9 mouse cellular contexts compared by ENCODE assay signal in genomic region chr14:102994662-102995561, GRCm38 (mm10). TPM values are rescaled to one million over a fixed set of nuclear protein-coding genes. Genes with fewer than 3 reads are reported as not detected.
DNase-seq lines count a peak whose midpoint lies in the region; ATAC-seq and TF ChIP-seq lines count a peak whose summit lies in the region.
"Had no signal": no experiment of that assay in that cellular context is flagged by ENCODE, and none has a peak within 500 bp of the region (broad histone marks: within the 10 kb centered on the region; RNA-seq: fewer than 3 reads in every experiment).

No protein-coding gene starts in this region.

- no peak overlapping the region for H3K27ac ChIP-seq in hindbrain, embryonic 14.5 days
- H3K27ac ChIP-seq: liver, embryonic 15.5 days had no signal

- H3K9ac ChIP-seq in hindbrain, embryonic 14.5 days, result no peak overlapping the region; the same call in 1 of the 2 replicates
- H3K9ac ChIP-seq: liver, embryonic 15.5 days had no signal

- no peak overlapping the region for H3K4me2 ChIP-seq in hindbrain, embryonic 14.5 days (replicated peaks)
- H3K4me2 ChIP-seq: liver, embryonic 15.5 days had no signal

- no peaks in the 10 kb centered on the region for H3K27me3 ChIP-seq in Patski
- H3K27me3 ChIP-seq in hindbrain, embryonic 14.5 days (ENCODE audit: control insufficient read depth, insufficient read depth, low read length), result no peaks in the 10 kb centered on the region
- H3K27me3 ChIP-seq: liver, embryonic 15.5 days had no signal

- POLR2A ChIA-PET in Patski (lab: Charles Lee), result no interaction called here

- no peak overlapping the region for H3K4me3 ChIP-seq in hindbrain, embryonic 14.5 days (replicated peaks; ENCODE audit: low read length)
- H3K4me3 ChIP-seq: liver, embryonic 15.5 days had no signal

- CTCF ChIA-PET in Patski (lab: Charles Lee), result interaction anchor here (1.0 to 3.0 kb wide), 7 partner anchors 8 to 1054 kb away, joined by 3 to 11 read pairs (median 5); no protein-coding TSS in a partner anchor

- WGBS in hindbrain, embryonic 14.5 days, result 17% methylated on average over 6 of the region's 6 CpGs

- no peak for DNase-seq in Patski (ENCODE audit: low read depth, low spot score)
- DNase-seq in cerebellum, adult 8-10 months, result peak; percentile 79
- peak; percentile 86 for DNase-seq in forelimb bud, embryonic 11.5 days (ENCODE audit: low read depth, low spot score)
- DNase-seq in hindbrain, embryonic 14.5 days (ENCODE audit: low spot score), result peak; percentile 94
- peak; percentile 86 to 88 for DNase-seq in layer of hippocampus, postnatal 10 days (ENCODE audit: low spot score in 2 of 2)
- peak; percentile 90 for DNase-seq in lung, postnatal 36 days
- DNase-seq in right cerebral cortex, adult 18-20 months, result peak; percentile 66
- DNase-seq in urinary bladder, postnatal 36 days (ENCODE audit: low spot score in 2 of 2), result peak; percentile 62 to 75

- no peaks in the 10 kb centered on the region for H3K9me3 ChIP-seq in hindbrain, embryonic 14.5 days (ENCODE audit: control insufficient read depth, low read length)
- H3K9me3 ChIP-seq: liver, embryonic 15.5 days had no signal

- peak; percentile 82 for TF ChIP-seq CTCF in Patski (IDR thresholded peaks at IDR 0.05)

- H3K4me1 ChIP-seq in hindbrain, embryonic 14.5 days (replicated peaks; ENCODE audit: control insufficient read depth, insufficient read depth, low read length), result 0 out of 2 replicates have a peak, but pooled peaks cover 2% of the 10 kb centered on the region
- H3K4me1 ChIP-seq: liver, embryonic 15.5 days had no signal

- H3K36me3 ChIP-seq in hindbrain, embryonic 14.5 days (replicated peaks; ENCODE audit: control insufficient read depth, insufficient read depth), result no peaks in the 10 kb centered on the region
- H3K36me3 ChIP-seq: liver, embryonic 15.5 days had no signal

- peak; percentile 67 for ATAC-seq in Patski
- ATAC-seq in hindbrain, embryonic 14.5 days (ENCODE audit: low FRiP score), result peak; percentile 66

- in situ Hi-C loops in Patski (cut with MboI; ENCODE audit: low pct_unique_long_range_greater_than_20kb), result loop anchor here (5.0 to 25.0 kb wide), 3 partner anchors 808 to 1208 kb away; no protein-coding TSS in a partner anchor

RNA-seq across cellular contexts. Expression of gene Kctd12, which starts 12.5 kb away (rescaled TPM):
- 13.8 TPM for polyA plus RNA-seq in Patski (2021)
- 25.0 and 31.1 TPM in 2 replicates for polyA plus RNA-seq in hindbrain, embryonic 14.5 days (2014; fragmentation: Nextera tagmentation; extraction: Ambion mirVana)
- total RNA-seq in layer of hippocampus, postnatal 10 days (2021), result 100 to 1,000 TPM in 1 of 2 experiments, 10 to 100 TPM in 1; 90.5 to 105 TPM

RNA-seq across cellular contexts. Expression of gene Acod1, which starts 51.9 kb away (rescaled TPM):
- 0.06 TPM for polyA plus RNA-seq in Patski (2021)
- polyA plus RNA-seq in hindbrain, embryonic 14.5 days (2014; fragmentation: Nextera tagmentation; extraction: Ambion mirVana), result not detected in 2 replicates
- not detected for total RNA-seq in layer of hippocampus, postnatal 10 days (2021)
